Mouse (Mus musculus): ENCODE data around the gene Col12a1. TPM values are rescaled to one million over a fixed set of nuclear protein-coding genes. Genes with fewer than 3 reads are reported as not detected.
"Not testable (repeated sequence)": the region's sequence is repeated elsewhere in the genome, so short reads cannot be mapped to it uniquely, and the experiment has no call there.

The Col12a1 gene
- total RNA-seq, 2 experiments from 2014 or later, result not detected

DNA sequence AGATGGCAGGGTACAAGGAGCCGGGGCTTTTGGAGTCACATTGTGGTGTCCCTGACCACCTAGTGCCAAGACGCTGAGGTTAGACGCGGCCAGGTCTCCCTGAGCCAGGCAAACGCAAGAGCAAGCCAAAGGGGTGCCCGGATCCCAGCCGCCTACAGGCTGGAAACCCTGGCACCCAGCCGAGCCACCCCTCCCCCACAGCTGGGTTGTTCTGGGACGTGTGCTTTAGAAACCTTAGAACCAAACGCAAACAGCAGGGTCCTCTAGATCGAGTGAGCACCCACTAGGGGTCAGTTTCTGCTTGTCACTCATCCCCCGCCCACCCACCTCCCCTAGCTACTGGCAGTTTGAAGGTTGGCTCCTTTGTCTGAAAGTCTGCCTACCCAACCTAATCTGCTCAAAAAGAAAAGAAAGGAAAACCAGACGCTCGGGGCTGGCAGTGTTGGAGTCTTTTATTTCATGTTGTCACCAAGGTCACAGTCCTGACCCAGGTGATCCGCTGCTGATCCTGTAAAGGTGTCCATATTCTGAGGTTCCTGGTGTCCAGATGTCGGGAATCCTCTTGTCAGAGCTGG, 4.1 kb downstream of the Col12a1 start:
- no peak for ATAC-seq (replicated peaks; ENCODE audit: low FRiP score, poor library complexity, severe bottlenecking)

- no peak for ATAC-seq (replicated peaks; ENCODE audit: low FRiP score, poor library complexity, severe bottlenecking)
Measured at GRCm38 (mm10) chr9:79689771-79690535, 28.7 kb downstream of the Col12a1 start.

DNA sequence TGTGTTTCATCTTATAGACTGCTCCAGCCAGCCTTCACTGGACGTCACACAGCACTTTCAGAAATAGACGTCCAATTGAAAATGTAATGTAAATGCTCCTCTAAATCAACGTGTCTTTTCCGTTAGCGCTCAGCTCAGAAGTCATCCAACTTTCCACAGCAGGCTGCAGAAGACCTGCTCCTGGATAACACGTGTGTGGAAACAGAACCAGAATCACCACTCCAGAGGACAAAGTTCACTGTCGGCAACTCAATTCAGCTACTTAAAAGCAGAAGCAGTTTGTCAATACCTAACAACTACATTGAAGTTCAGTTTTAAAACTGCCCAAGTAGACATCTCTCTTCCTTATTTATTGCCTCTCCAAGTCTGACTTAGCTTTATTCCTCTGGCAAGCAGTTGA, 29.3 kb downstream of the Col12a1 start:
- no peak for ATAC-seq (replicated peaks; ENCODE audit: low FRiP score, poor library complexity, severe bottlenecking)

GRCm38 (mm10) chr9:79687227-79687626, 31.4 kb downstream of the Col12a1 start:
- no peak for ATAC-seq (replicated peaks; ENCODE audit: low FRiP score, poor library complexity, severe bottlenecking)

GRCm38 (mm10) chr9:79686049-79686448, 32.6 kb downstream of the Col12a1 start:
- ATAC-seq (replicated peaks; ENCODE audit: low FRiP score, poor library complexity, severe bottlenecking), result no peak

DNA sequence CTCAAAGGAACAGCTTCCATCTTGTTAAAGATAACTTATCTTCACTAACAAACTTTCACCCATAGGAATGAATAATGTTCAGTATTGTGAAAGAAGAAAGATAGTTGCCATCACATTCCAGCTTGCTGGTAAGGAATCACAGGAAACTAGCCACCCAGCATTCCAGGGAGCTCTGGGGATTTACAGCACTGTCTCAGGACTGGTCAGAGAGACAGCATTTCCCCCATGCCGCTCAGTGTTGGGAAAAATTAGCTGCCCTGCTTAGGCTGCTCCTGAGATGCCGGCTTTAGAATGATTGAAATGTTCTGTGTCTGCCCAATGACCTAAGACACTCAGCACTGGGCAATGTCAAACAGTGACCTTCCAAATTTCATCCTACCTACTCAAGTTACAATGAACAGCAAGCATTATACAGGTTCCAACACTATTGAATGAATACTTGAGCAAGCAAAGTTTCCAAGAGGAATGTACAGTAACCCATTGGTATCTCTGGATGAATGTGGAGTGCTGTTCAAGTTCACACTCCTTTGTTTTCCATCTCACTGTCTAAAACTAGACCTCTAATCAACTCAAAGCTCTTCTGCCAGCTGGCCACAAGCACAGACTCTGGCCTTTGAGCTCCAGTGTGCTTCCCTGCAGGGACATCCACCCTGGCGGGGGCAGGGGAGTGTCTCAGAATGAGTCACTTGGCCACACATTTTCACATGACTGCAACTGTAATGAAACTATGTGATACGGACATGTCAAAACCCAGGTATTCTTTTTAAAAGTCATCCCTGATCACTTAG, 38.0 kb downstream of the Col12a1 start:
- ATAC-seq (replicated peaks; ENCODE audit: low FRiP score, poor library complexity, severe bottlenecking), result no peak

DNA sequence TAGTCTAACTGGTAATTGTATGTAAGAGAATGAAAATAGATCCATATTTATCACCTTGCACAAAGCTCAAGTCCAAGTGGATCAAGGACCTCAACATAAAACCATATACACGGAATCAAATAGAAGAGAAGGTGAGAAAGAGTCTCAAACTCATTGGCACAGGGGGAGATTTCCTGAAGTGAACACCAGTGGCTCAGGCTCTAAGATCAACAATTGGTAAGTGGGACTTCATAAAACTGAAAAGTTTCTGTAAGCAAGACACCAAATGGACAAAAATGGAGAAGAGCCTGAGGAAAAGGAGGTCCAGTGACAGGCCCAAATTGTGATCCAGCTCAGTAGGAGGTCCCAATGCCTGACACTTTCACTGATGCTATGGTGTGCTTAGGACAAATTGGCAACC, 49.8 kb downstream of the Col12a1 start:
- not testable (repeated sequence) for ATAC-seq (replicated peaks; ENCODE audit: low FRiP score, poor library complexity, severe bottlenecking)

- no peak for ATAC-seq (replicated peaks; ENCODE audit: low FRiP score, poor library complexity, severe bottlenecking)
Measured at GRCm38 (mm10) chr9:79653327-79654150, 65.1 kb downstream of the Col12a1 start.

GRCm38 (mm10) chr9:79648587-79648986, 70.0 kb downstream of the Col12a1 start:
- ATAC-seq (replicated peaks; ENCODE audit: low FRiP score, poor library complexity, severe bottlenecking), result no peak

- no peak for ATAC-seq (replicated peaks; ENCODE audit: low FRiP score, poor library complexity, severe bottlenecking)
Measured at GRCm38 (mm10) chr9:79645757-79646156, 72.9 kb downstream of the Col12a1 start.

DNA sequence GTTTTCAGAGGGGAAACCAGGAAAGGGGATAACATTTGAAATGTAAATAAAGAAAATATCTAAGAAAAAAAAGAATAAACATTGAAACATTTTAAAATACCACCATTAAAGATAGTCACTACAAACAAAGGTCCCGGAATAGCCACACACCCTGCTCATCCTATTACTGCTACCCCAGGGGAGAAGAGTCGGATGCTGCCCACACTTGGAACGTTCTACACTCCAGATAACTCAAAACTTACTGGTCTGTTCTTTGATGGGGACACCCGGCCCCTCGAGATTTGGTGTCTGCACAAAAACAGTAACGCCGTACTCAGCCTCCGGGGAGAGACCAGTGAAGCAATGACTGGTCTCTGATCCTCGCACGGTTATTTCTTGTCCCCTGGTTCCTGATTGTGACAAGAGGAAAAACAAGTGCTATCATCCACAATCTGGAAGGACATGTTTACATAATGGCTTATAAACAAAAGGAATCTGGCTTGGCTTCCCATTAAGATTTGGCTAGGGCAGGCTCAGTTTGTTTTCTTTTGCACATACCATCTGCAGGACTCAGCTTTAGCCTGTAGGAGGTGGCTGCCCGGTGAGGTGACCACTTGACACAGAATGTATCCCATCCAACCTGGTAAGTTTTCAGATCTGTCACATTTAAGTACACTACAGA, 79.1 kb downstream of the Col12a1 start:
- ATAC-seq (replicated peaks; ENCODE audit: low FRiP score, poor library complexity, severe bottlenecking), result no peak

- ATAC-seq (replicated peaks; ENCODE audit: low FRiP score, poor library complexity, severe bottlenecking), result no peak
Measured at GRCm38 (mm10) chr9:79637879-79638278, 80.8 kb downstream of the Col12a1 start.

DNA sequence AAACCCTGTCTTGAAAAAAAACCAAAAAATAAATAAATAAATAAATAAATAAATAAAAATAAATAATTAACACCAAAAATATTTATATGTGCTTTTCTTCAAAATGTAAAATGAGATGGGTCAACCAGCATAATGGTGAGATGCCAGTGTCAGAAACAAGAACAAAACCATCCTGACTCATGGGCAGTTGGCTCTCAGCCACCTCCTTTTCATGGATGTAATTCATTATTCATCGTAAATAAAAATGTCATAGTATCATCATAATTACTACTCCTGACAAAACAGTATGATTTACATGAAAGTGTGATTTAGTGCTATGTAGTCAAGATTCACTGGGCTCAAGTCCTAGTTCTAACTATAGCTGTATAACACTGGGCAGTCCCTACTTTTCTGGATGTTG, 84.6 kb downstream of the Col12a1 start:
- ATAC-seq (replicated peaks; ENCODE audit: low FRiP score, poor library complexity, severe bottlenecking), result no peak

- ATAC-seq (replicated peaks; ENCODE audit: low FRiP score, poor library complexity, severe bottlenecking), result no peak
Measured at GRCm38 (mm10) chr9:79631186-79631585, 87.4 kb downstream of the Col12a1 start.

DNA sequence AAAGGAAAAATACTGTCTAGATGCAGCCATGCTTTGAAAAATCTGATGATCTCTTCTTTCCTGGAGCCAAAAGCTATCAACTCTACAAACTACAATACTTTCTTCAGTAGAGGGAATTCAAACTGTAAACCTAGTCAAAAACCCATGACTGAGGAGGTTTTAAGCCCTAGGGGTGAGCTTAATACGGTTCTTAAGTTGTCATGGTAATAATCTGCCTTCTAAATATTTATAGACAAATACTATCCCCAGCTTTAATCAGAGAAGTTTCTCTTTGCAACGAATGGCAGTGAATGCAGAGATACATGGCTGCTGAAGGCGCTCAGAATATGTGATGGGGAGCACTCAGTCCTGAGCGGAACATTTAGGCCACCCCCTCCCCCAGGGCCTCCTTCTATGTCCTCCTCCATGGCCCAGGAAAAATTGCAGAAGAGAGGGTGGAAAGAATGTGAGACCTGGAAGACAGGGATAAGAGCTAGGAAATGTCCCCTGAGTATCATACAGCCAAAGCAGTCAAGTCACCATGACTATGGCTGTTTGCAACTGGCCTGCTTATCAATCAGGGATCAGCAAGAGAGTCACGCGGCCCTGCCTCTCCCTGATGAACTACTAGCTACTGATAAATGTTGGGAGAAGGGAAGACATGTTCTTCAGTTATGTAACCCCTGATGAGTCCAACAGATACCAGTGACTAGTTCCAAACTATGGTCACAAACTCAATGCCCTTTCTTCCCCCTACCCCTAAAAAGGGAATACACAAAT, 99.6 kb downstream of the Col12a1 start:
- no peak for ATAC-seq (replicated peaks; ENCODE audit: low FRiP score, poor library complexity, severe bottlenecking)

GRCm38 (mm10) chr9:79617336-79617735, 101.3 kb downstream of the Col12a1 start:
- no peak for ATAC-seq (replicated peaks; ENCODE audit: low FRiP score, poor library complexity, severe bottlenecking)

- ATAC-seq (replicated peaks; ENCODE audit: low FRiP score, poor library complexity, severe bottlenecking), result no peak
Measured at GRCm38 (mm10) chr9:79616040-79616439, 102.6 kb downstream of the Col12a1 start.

GRCm38 (mm10) chr9:79610286-79610685, 108.3 kb downstream of the Col12a1 start:
- no peak for ATAC-seq (replicated peaks; ENCODE audit: low FRiP score, poor library complexity, severe bottlenecking)

GRCm38 (mm10) chr9:79609661-79610060, 109.0 kb downstream of the Col12a1 start:
- ATAC-seq (replicated peaks; ENCODE audit: low FRiP score, poor library complexity, severe bottlenecking), result no peak

Measured in erythroblast, adult 5-6 weeks (primary cell).